Mouse (Mus musculus) embryo, embryonic 11 days (tissue): ENCODE measurements around the gene Celsr1.
A peak's percentile ranks its signal among the peaks of the same experiment; 100 is the strongest.

Experiments used
- DNase-seq: peaks from one replicate; pipeline ENCODE4 v3.0.0-alpha.2; 2015

Gene Celsr1

DNA sequence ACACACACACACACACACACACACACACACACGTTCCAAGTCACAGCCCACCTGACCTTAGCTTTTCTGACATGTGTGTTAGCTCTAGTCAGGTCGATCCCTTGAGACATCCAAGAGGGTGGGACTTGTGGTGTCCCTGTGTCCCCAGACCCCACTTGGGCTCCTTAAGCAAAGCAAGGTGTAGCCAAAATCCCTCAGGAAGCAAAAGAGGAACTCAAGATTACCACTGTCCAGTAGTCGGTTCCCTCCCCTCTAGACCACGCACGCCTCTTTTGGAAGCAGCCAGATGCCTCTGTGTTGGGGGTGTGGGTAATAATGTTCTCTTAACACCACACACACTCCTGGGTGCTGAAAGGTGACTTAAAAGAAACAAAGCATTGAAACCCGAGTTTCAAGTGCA is 80.1 kb downstream of the Celsr1 start:
- DNase-seq: no peak

DNA sequence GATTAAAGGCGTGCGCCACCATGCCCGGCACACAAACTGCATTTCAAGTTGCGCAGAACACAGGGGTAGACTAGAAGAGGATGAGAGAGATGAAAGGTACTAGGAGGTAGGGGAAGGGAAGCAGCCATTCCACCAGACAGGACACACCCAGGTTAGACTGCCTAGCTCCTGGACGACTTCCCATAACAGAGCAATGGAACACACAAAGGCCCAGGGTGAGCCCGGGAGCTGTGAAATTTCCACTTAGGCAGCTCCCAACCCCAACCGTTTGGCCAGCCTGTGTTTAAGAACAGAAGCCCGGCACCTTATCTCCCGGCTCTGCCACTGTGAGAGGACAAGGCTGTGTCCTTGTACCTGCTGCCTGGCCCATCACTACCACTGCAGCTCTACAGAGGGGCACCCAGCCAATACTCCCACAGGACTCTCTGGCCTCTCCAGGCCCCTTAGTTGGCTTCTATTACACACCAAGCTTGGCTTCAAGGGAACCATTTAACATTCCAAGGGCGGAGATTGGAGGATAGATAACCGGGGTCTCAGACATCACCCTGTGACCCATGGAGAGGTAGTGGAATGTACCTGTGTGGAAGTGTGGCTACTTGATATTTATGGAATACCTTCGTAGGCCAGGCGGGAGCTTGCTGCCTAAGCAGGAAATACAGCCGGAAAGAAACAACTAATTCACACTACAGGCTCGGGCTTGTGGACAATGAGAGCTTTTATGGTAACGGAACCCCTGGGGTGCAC is 84.0 kb downstream of the Celsr1 start:
- DNase-seq: no peak

DNA sequence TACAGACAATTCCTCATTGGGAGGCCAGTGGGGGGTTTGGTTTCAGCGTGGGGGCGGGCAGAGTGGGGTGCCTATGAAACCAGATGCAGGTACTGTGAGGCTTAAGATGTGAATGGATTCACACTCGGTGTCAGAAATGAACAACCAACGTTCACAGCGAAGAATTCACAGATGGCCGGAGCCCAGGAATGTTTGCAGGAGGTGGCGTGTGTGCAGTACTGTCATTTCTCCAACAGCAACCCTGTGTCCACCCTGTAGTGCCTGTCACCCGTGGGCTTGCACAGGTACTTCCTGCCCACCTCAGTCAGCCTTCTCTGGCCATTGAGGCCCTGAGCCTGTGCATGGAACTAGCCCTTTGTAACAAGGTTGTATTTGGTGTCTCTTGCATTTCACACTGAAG is 85.6 kb downstream of the Celsr1 start:
- DNase-seq: no peak

DNA sequence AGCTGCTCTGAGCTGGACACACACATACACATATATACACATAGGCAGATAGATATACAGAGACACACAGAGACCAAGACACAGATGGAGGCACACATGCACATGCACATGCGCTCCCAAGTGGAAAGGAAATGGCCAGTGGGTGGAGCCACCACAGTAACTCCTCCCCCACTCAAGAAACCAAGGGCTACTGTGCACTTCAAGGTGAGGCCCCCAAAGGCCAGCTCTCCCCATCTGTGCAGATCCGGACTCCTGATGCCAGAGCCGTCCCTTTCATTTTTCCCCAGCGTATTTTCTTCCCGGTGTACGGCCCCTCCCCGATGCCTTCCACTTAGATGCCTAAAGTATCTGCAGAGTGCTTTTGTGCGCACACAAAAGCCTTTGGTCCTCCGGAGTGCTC is 86.0 kb downstream of the Celsr1 start:
- peak; percentile 51 for DNase-seq

DNA sequence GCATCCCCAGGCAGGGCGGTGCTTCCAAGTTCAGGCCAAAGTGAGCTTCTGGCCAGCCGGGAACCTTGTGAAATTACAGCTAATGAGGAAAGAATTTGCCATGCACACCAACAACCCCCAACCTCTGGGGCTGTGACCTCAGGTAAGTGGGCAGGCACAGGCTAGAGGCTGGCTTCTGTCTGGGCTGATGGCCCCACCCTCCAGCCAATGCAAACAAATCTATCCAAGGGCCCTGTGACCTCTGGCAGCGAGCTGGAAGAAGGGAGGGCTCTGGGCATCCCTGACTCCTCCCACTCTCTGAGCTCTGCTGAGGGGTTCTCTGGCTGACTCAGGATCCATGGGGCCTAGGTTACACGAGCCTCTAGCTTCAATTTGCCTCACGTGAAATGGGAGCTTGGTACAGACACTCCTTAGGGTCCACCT is 97.9 kb downstream of the Celsr1 start:
- DNase-seq: peak; percentile 78

DNA sequence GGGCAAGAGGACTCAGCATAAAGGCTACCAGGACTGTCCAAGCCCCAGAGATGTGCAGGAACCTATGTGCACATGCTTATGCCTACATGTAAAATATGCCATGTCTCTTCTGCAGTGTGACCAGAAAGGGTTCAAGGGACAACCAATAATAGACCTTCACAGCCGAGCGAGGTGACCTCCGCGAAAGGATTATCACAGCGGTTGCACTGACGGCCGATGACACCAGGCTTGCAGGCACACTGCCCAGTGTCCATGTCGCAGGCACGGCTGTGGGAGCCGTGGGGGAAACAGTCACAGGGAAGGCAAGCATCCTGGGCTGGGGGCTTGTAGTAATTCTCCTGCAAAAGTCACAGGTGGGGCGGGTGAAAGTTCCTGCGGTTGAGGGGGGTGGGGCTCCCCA is 105.4 kb downstream of the Celsr1 start:
- DNase-seq: no peak

DNA sequence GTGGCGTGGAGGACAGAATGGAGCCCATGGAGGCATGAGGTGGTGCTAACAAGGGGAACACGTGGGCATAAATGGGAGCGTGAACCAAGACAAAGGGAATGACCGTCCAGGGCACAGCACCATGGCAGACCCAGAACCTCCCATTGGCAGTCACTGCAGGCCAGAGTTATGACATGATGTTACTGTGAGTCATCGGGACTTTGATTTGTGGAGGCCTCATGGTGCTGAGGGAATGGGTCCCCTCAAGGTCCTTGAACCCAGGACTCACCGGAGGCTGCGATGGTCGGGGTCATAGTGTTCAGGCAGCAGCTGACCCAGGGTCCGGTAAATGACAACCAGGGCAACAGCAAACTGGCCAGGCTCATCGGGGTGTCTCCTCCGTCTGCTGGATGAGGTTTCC is 111.7 kb downstream of the Celsr1 start:
- DNase-seq: no peak

DNA sequence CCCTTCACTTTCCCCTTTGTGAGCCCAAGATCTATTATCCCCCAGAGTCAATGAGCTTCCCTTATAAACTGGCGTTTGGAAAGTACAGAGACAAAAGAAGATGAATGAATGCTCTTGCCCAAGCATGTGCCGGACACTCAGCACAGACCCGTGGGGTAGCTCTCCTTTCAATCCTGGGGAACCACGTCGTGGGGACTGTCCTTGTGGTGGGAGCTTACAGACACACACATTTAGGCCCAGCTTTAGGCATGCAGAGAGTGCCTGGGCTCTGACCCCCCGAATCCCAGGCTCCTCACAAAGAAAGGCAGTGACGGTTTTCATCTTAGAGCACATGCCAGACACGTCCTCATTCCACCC is 113.7 kb downstream of the Celsr1 start:
- peak; percentile 9 for DNase-seq

DNA sequence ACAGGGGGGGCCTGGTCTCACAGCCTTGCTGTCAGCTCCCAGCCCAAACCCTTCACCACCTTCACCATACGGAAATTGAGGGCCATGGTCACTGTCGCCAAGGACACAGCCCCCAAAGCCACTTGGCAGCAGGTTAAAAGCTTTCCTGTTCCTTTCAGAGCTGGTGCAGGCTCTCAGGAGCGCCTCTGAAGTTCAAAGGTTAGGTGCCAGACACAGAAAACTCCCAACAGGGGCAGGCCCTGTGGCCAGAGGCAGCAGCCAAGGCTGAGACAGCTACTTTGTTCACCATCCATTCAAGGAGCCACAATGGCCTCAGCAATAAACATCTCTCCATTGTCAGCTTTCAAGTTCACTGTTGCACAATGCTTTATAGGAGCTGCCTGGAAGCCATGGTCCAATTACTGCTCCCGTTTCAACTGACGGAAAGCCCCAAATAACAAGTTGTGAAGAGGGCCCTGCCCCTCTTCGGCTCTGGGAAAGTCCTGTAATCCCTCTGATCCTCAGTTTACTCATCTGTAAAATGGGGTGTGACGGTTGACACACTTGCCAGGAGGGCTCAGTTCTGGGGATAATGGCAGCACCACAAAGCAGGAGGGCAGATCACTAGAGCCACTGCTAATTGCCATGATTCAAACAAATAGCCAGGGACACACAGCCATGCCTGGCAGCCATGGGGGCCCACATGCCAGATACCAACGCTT is 114.2 kb downstream of the Celsr1 start:
- DNase-seq: peak; percentile 20

DNA sequence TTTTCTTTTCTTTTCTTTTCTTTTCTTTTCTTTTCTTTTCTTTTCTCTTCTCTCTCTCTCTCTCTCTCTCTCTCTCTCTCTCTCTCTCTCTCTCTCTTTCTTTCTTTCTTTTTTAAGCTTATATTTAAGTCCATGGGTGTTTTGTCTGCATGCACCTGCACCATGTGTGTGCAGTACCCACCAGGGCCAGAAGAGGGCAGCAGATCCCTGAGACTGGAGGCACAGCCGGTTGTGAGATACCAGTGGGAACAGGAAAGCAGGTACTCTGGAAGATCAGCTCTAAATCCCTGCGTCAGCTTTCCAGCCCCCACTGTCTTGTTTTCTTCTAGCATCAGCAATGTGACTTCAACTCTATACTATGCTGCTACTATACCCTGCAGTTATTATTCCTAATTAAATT is 120.0 kb downstream of the Celsr1 start:
- DNase-seq: peak; percentile 71

DNA sequence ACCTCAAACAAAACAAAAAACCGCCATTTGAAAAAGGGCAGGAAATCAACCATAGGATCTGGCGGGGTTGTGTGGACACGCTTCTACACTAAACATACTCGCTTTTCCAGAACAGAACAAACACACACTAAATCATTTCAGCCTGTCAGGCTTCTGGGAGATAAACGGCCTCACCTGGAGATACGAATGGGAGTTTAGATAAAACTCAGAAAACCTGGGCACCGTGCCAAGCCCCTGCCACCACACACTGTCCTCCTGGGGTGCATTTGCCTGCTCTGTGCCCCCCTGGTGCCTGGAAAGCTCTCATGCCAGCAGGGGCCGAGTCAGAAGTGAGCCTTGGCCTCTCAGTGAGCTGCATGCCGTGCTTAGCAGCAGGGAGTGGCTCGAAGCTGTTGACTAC is 123.6 kb downstream of the Celsr1 start:
- no peak for DNase-seq

DNA sequence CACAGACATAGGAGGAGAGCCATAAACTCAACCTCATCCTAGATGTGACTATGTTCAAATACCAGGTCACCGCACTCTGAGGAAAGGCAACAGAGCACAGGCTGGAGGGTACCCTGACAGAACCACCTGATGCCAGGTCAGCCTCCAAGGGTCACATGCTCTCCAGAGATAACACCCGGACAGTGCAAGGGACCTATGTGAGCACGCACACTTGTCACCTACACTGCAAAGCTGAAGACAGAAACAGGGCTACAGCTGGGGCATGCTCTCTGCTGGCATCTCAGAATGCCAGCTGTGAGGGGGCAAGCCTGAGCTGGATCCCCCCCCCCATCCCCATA is 124.1 kb downstream of the Celsr1 start:
- no peak for DNase-seq

DNA sequence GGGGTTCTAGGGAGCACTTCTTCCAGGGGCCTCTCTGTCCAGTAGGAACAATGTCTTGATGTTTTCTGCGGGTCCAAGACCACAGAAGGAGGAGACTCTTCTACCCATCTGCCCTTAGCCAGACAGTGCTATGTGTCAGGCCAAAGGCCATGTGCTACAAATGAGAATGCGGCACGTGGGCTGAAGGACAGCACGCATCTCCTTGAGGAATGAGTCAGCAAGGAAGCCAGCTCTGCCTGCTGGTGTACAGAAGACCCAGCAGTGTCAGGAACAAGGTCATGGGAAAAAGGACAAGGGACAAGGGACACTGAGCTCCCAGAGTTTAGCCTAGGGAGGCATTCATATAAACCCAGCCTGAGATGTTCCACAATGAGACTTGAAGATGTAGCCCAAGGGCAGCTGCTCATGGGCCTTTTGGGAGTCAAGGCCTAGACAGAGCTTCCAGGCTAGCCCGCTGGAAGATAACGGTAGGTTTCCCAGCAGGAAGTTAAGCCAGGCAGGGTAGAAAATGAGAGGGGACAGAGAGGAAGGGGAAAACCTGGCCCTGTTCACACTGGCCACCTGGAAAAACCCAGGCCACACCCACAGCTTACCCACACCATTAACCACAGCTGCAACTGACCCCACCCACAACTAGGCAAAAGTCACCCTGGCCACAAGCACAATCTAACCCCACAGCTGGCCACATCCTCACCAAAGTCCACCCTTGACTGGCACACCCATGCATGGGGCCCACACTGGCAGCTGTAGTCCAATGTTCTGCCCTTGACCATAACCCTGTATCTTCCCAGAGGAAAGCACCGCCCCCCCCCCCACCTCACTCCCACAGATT is 124.7 kb downstream of the Celsr1 start:
- no peak for DNase-seq

DNA sequence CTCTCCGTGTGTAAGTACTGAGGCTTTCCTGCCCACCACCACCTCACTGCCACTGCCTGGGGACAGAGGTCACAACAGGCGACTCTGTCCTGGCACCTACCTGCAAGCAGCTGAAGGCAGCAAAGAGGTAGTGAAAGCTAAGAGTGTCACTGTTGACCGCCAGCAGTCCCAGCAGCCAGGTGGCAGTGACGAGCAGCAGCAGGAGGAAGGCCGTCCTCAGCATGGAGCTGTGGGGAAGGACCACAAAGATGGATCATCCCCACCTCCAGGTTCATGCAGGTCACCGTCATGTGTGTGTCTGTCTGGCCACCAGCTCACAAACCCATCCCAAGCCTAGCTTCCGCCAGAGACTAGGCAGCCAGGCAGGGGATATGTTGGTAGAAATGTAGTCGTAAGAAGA is 129.8 kb downstream of the Celsr1 start:
- no peak for DNase-seq

DNA sequence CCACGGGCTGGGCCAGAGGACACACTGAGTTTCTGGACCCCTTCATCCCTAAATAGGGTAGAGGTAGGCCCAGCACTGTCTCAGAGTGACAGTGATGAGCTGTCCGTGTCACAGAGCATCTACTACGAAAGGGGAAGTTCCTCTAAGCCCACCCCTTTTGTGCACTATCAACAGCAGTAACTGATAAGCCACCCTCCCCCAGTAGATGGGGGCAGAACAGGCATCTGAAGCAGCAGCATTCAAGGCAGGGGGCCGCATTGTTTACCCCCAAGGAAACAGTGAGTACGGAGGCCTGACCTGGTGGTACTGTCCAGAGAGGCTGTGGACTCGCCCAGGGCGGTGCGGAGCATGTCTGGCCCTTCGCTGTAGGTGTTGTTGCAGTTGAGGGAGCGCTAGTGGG is 131.1 kb downstream of the Celsr1 start:
- no peak for DNase-seq

DNA sequence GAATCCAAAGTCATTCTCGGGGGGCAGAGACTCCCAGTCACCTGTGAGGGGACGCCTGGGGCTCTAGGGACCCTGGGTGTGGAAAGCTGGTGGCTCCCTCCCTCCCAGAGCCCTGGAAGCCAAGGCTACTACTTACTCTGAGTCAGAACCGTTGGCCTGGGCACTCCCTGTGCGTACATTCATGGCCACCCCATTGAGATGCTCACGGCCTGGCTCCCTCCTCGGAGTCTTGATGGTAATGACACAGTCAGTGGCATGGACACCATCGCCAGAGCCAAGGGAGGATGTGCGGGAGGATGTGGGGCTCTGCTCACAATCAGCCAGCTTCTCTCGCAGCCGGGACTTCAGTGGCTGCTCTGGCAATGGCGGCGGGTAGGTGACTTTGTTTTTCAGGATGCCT is 132.8 kb downstream of the Celsr1 start:
- no peak for DNase-seq

DNA sequence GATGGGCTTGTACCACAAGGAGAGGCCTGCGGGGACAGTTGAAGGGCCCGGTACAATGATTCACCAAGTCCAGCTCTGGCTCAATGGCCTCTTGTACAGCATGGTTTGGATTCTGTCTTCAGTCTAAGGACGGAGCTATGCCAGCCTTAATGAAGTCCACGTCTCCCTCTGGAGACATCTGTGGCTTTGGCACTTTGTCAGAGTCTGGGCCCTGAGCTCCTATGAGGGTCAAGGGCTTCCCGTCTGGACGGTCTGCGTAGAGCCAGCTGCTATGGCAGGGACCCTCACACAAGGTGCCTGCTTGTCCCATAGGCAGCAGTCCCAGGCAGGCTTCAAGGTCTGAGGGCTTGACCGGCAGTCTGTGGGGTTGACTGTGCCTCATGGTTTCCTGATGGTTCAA is 133.3 kb downstream of the Celsr1 start:
- DNase-seq: no peak

DNA sequence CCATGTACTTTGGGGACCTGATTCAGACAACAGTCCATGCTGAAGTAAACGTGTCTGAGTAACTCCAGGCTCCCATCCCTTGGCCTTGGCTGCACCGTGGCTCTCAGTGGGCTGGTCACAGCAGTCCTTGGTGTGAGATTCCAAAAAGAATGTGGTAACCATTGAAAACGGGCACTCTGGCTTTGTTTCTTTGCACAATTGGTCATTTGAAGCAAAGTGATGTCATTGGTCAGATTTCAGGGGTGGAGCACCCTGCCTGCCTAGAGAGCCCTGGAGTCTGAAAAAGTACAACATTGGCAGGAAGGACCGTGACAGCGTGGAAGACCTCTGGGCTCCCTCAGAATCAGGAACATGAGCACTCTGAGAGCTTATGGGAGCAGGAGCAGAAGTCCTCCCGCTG is 134.2 kb downstream of the Celsr1 start:
- no peak for DNase-seq

DNA sequence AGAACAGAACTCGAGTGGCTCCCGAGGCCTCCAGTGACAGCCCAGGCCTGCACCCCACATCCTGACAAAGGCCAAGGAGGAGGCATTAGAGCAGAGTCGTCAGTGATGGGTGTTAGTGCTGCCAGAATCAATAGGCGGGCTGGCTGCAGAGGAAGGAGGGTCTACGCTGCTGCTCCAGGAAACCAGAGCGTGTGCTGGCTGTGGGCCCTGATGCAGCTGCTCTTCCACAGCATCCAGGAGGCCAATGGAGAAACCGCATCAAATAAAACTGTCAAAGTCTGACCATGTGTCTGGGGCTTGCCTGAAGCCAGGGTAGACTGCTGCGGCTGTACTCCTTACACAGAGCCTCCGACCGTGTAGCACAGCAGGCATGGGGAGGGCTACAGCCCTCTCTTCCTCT is 136.5 kb downstream of the Celsr1 start:
- no peak for DNase-seq

DNA sequence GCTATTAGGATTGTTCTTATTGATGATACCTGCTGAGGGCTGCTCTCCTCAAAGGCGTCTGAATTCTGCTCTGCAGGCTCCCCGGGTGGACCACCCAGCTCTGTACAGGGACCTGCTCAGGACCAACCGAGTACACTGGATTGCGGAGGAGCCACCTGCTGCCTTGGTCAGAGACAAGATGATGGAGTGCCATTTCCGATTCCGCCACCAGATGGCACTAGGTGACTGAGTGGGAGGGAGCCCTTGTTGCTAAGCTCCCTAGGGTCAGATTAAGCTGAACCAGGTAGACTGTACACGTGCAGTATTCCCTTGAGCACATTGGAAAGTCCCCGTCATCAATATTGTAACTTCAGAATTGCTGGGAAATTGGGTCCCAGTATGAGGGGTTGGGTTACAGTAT is 137.3 kb downstream of the Celsr1 start:
- DNase-seq: peak; percentile 75

DNA sequence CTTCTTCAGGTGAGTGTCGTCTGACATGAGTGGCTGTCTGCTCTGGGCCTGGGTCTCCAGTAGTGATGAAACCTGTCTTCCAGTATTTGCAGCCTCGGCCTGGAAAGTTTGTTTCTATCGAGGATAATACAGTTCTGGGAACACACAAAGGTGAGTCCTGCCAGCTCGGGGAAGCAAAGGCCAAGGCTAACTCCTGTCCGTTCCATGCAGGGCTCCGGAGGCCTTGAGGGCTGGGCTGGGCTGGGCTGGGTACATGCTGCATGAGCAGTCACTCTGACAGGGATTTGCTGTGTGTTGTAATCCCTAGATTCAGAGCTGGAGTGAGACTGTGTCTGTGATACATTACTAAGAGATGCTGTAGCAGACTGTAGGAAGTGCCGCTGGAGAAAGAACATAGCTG is 139.7 kb downstream of the Celsr1 start:
- DNase-seq: no peak

DNA sequence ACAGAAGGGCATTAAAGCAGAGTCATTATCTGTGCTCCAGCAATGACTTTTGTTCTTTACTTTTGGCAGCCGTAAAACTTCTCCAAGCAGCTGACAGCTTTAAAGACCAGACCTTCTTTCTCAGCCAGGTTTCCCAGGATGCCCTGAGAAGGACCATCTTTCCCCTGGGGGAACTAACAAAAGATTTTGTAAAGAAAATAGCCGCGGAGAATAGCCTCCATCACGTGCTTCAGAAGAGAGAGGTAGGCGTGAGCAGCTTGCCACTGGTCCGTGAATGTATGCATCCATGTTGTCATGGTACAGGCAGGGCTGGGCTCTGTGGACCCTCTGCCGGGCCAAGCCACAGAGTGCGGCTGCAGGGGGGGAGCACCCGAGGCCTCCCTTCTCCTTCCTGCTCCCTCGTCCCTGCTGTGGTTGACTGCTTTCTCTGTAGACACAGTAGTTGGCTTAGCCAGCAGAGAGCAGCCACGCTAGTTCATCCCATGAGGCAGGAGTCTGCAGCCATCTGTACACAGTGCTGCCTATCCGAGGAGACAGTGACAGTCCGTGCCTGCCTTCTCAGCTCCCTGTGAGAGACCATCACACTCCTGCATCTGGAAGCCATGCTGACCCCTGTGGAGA is 141.0 kb downstream of the Celsr1 start:
- DNase-seq: peak; percentile 17

DNA sequence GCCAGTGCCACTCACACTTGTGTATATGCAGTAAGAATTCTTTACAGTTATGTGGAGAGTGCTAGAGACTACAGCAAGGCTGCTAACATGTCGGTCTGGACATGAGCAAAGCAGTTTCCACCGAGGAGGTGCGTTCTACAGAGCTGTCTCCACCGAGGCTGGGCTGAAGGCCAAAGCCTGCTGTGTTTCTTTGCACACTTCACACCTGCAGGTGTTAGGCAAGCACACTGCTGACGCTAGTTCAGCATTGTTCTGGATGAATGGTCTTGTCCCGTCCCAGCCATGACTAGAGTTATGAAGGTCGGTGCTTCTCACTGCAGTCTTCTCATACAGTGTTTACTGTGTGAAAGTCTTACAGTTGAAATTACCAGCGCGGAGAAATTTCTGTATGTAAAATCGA is 141.6 kb downstream of the Celsr1 start:
- no peak for DNase-seq

DNA sequence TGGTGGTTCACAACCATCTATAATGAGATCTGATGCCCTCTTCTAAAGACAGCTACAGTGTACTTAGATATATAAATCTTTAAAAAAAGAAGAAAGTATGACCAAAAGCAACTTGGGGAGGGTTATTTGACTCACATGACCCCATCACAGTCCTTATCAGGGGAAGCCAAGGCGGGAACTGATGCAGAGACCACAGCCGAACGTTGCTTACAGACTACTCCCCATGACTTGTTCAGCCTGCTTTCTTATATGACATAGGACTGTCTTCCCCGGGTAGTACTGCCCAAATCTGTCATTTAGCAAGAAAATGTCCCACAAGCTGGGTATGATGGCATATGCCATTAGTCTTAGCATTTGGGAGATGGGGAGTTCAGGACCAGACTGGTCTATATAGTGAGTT is 144.3 kb downstream of the Celsr1 start:
- no peak for DNase-seq
